Mouse (Mus musculus) limb, embryonic 14.5 days (tissue): ENCODE measurements around the gene Rnf212. TPM values are rescaled to one million over a fixed set of nuclear protein-coding genes. Genes with fewer than 3 reads are reported as not detected.
"Not testable (repeated sequence)": the region's sequence is repeated elsewhere in the genome, so short reads cannot be mapped to it uniquely, and the experiment has no call there.

Source experiments
- ATAC-seq: fragments of 200-750 bp; cut with Nextera tagmentation; 2 replicates; pipeline ENCODE4 v1.8.0; 2017; ENCODE audit warnings: low read depth, moderate number of reproducible peaks, moderate TSS enrichment; ENCODE audit not compliant: low FRiP score
- DNase-seq: peaks from one replicate; pipeline ENCODE4 v3.0.0-alpha.2; 2015; ENCODE audit warnings: low spot score
- H3K27ac ChIP-seq: fragments of 300-500 bp; sonication (generic); replicated peaks from 2 replicates; pipeline ENCODE4 v1.5.1; 2014; ENCODE audit warnings: low read depth, mild to moderate bottlenecking, low read length, moderate library complexity, mixed read lengths
- H3K27me3 ChIP-seq: fragments of 300-500 bp; sonication (generic); 2 replicates; pipeline ENCODE4 v1.6.1; 2014; ENCODE audit warnings: low read length, mixed read lengths; ENCODE audit not compliant: control insufficient read depth, insufficient read depth
- H3K36me3 ChIP-seq: fragments of 300-500 bp; sonication (generic); 2 replicates; pipeline ENCODE4 v1.6.1; 2014; ENCODE audit warnings: mild to moderate bottlenecking, low read length, moderate library complexity, mixed read lengths; ENCODE audit not compliant: control insufficient read depth, insufficient read depth
- H3K4me1 ChIP-seq: fragments of 300-500 bp; sonication (generic); 2 replicates; pipeline ENCODE4 v1.6.1; 2014; ENCODE audit warnings: antibody characterized with exemption, low read length, mixed read lengths; ENCODE audit not compliant: control insufficient read depth, insufficient read depth
- H3K4me2 ChIP-seq: fragments of 300-500 bp; sonication (generic); replicated peaks from 2 replicates; pipeline ENCODE4 v1.6.1; 2014; ENCODE audit warnings: low read depth, mild to moderate bottlenecking, low read length, moderate library complexity; ENCODE audit not compliant: severe bottlenecking
- H3K4me3 ChIP-seq: fragments of 300-500 bp; sonication (generic); replicated peaks from 2 replicates; pipeline ENCODE4 v1.5.1; 2014; ENCODE audit warnings: low read length
- H3K9ac ChIP-seq: fragments of 300-500 bp; sonication (generic); 2 replicates; pipeline ENCODE4 v1.6.1; 2014; ENCODE audit warnings: mild to moderate bottlenecking, low read depth, low read length, moderate library complexity; ENCODE audit not compliant: severe bottlenecking
- H3K9me3 ChIP-seq: fragments of 300-500 bp; sonication (generic); 2 replicates; pipeline ENCODE4 v1.6.1; 2016; ENCODE audit warnings: low read length; ENCODE audit not compliant: control insufficient read depth
- POLR2A ChIP-seq: fragments of 200-500 bp; IDR thresholded peaks from 2 replicates; pipeline ENCODE4 v1.8.0; 2012; ENCODE audit warnings: inconsistent platforms, mild to moderate bottlenecking, moderate library complexity, borderline replicate concordance; ENCODE audit not compliant: insufficient read depth, insufficient read length; ENCODE audit errors: extremely low read depth
- WGBS: fragments of 180-500 bp; shearing (Covaris S2); extraction: QIAGEN DNeasy Blood & Tissue Kit; methylation state at CpG from one replicate; pipeline ENCODE4 v1.1.7; 2014; 5-methylcytosine and 5-hydroxymethylcytosine counted together
- polyA plus RNA-seq, 2 experiments: library from polyadenylated mRNA; depleted of rRNA in 1 of 2; stranded (reverse) in 1 of 2; unstranded in 1 of 2; fragments of >200 nt; fragmentation: Nextera tagmentation in 1 of 2; extraction: Ambion mirVana in 1 of 2; gene quantifications; 2 replicates each; pipeline versions ENCODE4 v1.2.1 to v1.2.3; 2012 to 2014

The Rnf212 gene
- 0.08 TPM in 1 of 2 replicates, not detected in the other for polyA plus RNA-seq (2012; rRNA removed)
- polyA plus RNA-seq (2014; fragmentation: Nextera tagmentation; extraction: Ambion mirVana) = not detected in 2 replicates

DNA sequence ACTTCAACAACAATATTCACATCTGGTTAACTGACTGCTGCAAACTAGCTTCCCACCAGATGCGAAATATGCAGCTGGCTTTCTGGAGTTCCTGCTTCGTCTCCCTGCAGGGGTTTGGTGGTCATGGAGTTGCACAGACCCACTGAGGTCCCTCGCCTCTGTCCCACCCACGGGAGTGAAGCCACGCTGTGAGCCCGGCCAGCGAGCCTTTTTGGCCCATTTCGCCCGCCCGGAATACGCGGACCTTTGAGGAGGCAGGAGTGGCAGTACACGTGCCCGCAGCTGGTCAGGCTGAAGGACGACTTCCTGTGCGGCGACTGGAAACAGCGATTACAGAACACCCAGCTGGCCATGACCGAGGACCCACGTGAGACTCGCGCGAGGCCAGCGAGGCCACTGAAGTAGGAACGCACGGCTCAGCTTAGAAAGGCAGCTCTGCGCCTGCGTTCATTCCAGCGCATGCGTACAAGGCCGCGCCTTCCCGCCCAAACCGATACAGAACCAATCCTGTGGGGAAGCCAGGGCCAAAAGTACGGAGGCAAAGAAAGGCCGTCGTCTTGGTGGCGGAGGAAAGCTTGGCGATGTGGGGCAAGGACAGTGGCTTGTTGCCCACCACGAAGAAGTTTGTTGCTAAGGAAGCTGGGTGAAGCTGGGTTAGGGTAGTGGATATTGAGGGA is at the start of gene Rnf212:
Gene Rnf212, minus strand, starts transcription at position 353 of the 677 bp plus-strand sequence.
- Histone ChIP-seq H3K9ac (no peak within 1 kb of the TSS), H3K4me2 (no peak within 1 kb of the TSS), H3K4me3 (no peak within 1 kb of the TSS), H3K27me3 (no peaks in the 10 kb centered on the region), H3K27ac (no peak within 1 kb of the TSS), H3K36me3 (no peaks in the 10 kb centered on the region), H3K9me3 (no peaks in the 10 kb centered on the region), H3K4me1 (no peaks in the 10 kb centered on the region)
- TF ChIP-seq POLR2A = no peak
- ATAC-seq = no peak
- no peak for DNase-seq
- WGBS = 76% methylated on average over 40 of the region's 40 CpGs

DNA sequence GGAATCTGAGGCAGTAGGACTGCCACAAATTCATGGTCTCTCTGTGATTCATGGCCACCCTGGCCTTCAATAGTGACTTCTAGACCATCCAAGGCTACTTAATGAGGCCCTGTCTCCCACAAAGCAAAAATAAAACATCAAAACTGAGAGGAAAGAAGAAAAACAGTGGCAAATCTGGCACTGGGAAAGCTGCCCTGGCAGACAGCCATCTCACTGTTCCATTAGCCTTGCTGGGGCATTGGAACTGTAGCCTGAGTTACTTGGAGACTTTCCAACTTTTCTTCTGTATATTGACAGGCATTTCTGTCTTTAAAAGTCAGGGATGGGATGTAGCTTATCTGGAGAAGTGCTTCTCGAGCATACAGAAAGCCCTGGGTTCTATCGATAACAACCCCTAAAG is 48.5 kb upstream of the Rnf212 start:
- WGBS = 85% methylated on average over 2 of the region's 2 CpGs
- H3K9me3 ChIP-seq = no peaks in the 10 kb centered on the region
- TF ChIP-seq POLR2A = no peak
- H3K27ac ChIP-seq = no peak overlapping the region
- H3K27me3 ChIP-seq = no peaks in the 10 kb centered on the region
- DNase-seq (no peak), ATAC-seq (no peak)
- H3K4me1 ChIP-seq = no peaks in the 10 kb centered on the region
- no peak overlapping the region for H3K9ac ChIP-seq
- no peak overlapping the region for H3K4me2 ChIP-seq
- no peaks in the 10 kb centered on the region for H3K36me3 ChIP-seq
- no peak overlapping the region for H3K4me3 ChIP-seq

DNA sequence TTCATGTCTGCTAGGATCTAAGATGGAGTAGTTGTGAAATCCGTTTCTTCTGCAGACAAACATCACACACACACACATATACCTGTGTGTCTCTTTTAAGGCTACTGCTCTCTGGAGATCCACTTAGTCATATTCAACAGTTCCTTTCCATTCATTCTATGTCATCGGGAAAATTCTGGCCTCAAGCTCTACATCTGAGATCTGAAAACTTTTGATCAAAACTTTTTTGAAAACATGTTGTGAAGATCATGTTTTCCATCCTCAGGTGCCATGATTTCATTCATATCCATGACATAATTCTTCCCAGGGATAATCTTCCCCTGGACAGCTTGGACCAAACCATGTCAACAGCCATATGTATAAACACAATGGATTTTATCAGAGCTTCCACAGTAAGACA is 34.0 kb upstream of the Rnf212 start, which contains the start of gene Vmn2r8:
Gene Vmn2r8, minus strand, starts transcription at position 101 of the 400 bp plus-strand sequence.
- H3K9me3 ChIP-seq, H3K27me3 ChIP-seq, H3K4me1 ChIP-seq, H3K4me2 ChIP-seq, H3K27ac ChIP-seq, H3K36me3 ChIP-seq, H3K9ac ChIP-seq, DNase-seq, H3K4me3 ChIP-seq, ATAC-seq: not testable (repeated sequence)
- 65% methylated on average over 2 of the region's 2 CpGs for WGBS

DNA sequence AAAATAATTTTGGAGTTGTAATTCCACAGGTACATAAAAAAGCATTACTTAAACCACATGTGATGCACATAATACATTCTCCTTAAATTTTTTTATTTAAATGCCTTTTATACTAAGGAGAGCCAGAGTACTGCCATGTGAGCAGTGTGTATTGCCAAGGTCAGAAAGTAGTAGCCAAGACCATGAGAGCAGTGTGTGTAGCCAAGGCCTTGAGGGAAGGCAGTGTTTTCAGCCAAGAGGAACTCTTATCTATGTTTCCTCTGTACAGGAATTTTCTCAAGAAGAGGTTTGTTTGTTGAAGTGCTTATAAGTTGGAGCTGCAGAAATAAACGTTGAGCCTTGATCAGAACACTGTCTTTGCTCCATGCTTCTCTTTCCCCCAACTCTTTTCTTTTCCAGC is 28.9 kb upstream of the Rnf212 start:
- 35% methylated on average over 1 of the region's 1 CpGs for WGBS
- no peak overlapping the region for H3K9ac ChIP-seq
- no peak for ATAC-seq

DNA sequence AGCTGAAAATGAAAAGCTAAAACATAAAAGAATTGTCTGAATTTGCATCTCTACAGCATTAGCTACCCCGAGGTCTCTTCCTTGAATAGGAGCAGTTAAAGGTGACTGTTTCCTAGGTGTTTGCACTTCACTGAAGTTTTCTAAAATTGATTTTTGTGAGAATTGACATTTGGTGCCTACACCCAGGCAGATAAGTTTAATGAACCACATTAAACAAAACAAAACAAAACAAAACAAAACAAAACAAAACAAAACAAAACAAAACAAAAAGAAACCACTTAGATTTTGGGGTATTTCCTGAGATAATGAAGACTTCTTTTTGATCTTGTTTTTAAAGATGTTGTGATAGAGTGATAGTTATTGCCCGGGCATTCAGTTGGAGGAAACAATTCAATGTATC is 20.5 kb upstream of the Rnf212 start, which contains the start of gene Tmed11:
Gene Tmed11, minus strand, starts transcription at position 101 of the 400 bp plus-strand sequence.
- H3K27ac ChIP-seq, H3K4me2 ChIP-seq, ATAC-seq, H3K4me3 ChIP-seq, H3K27me3 ChIP-seq, DNase-seq, H3K9ac ChIP-seq, H3K4me1 ChIP-seq, H3K36me3 ChIP-seq, H3K9me3 ChIP-seq: not testable (repeated sequence)
- WGBS = 64% methylated on average over 2 of the region's 2 CpGs

More for the DNA sequence above, 28.9 kb upstream of the Rnf212 start:
- no peak overlapping the region for H3K27ac ChIP-seq
- H3K9me3 ChIP-seq = no peaks in the 10 kb centered on the region
- no peak overlapping the region for H3K4me2 ChIP-seq
- H3K4me1 ChIP-seq = no peaks in the 10 kb centered on the region
- no peak for TF ChIP-seq POLR2A
- no peaks in the 10 kb centered on the region for H3K36me3 ChIP-seq
- no peaks in the 10 kb centered on the region for H3K27me3 ChIP-seq
- H3K4me3 ChIP-seq = no peak overlapping the region
- no peak for DNase-seq

DNA sequence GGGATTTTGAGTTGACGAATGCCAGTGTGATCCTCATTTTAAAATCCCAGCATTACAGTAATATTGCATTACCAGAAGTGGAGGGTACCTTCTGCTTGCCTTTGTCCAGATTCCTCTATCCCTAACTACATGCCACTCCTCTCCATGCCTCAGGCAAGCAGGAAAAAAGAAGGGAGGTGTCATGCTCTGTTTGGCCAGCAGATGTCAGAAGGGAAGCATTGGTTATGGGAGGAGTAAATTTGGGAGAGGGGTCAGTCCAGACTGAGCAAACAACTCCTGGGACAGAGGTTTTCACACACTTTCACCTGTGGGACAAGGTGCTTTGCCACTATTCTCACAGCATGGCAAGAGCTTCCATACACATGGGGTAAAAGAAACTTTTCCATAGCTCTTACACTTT is 15.6 kb upstream of the Rnf212 start:
- DNase-seq, H3K27me3 ChIP-seq, H3K4me2 ChIP-seq, H3K4me1 ChIP-seq, H3K36me3 ChIP-seq, H3K27ac ChIP-seq, H3K4me3 ChIP-seq, H3K9ac ChIP-seq, H3K9me3 ChIP-seq, ATAC-seq: not testable (repeated sequence)
- 39% methylated on average over 1 of the region's 1 CpGs for WGBS
